Mouse (Mus musculus): ENCODE data around the gene Zbtb37. TPM values are rescaled to one million over a fixed set of nuclear protein-coding genes. Genes with fewer than 3 reads are reported as not detected.

Zbtb37 gene
- total RNA-seq, 2 experiments from 2014 or later = 15.0 to 18.2 TPM

DNA sequence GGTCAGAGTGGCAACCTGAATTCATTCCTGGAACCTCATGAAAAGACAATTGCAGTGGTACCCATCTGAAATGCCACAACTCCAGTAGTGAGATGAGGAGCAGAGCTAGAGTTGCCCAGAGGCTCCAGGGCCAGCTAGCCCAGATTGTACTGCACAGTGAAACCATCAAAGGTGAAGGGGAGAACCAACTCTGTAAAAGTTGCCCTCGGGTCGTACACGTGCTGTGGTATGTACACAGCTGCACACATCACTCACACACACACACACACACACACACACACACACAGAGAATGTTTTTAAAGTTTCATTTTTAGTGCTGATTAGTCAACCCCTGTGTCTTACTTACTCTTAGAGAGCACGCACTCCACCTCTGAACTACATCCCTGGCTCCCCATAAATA, 53.3 kb downstream of the Zbtb37 start:
- no peak for DNase-seq (ENCODE audit: extremely low spot score in 1 of 2, low spot score in 1 of 2)

DNA sequence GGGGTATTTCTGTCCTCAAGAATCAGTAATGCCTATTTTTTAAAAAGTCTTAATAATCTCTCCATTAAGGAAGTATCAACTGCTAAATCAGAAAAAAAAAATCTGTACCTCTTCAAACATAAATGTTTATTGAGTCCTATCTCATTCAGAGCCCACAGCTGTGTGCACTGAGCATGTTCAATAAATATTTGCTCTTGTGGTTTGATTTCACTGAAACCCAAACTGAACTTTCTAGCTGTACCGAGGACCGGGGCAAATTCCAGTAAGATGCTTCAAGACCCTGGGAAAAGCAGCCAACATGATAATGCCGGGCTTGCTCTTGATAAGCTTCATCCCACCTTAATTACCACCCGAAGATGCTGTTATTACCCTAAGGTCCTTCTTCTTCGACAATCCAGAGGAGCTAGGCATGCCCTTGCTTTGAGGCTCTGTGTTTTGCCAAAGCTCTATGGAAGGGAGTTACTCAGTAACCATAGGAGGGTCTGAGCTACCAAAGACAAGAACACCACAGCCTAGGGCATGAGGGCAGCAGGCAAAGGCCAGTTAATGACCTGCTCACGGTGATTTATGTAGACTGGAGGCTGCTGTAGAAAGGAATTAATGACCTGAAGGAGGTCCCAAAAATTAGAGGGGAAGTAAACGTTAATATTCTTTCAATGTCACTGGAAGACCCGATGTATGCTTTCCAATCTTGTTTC, 54.0 kb downstream of the Zbtb37 start:
- no peak for DNase-seq (ENCODE audit: extremely low spot score in 1 of 2, low spot score in 1 of 2)

DNA sequence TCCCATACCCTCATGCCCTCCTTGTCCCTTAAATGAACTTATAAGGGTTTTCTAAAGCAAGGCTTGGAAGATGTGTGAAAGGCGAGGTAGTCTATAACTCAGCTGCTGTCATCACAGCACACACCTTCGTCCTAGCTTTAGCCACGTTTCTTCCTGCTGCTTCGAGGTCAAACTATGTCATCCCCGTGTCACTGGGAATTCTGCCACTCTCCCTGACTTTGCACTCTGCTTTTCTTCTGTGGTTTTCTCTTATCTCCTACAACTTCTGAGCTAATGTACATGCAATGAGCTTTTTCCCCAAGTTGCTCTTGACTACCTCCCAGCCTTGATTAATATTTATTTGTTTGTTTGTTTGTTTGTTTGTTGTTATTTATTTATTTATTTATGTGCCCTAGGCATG, 54.6 kb downstream of the Zbtb37 start:
- DNase-seq (ENCODE audit: extremely low spot score in 1 of 2, low spot score in 1 of 2) = no peak

DNA sequence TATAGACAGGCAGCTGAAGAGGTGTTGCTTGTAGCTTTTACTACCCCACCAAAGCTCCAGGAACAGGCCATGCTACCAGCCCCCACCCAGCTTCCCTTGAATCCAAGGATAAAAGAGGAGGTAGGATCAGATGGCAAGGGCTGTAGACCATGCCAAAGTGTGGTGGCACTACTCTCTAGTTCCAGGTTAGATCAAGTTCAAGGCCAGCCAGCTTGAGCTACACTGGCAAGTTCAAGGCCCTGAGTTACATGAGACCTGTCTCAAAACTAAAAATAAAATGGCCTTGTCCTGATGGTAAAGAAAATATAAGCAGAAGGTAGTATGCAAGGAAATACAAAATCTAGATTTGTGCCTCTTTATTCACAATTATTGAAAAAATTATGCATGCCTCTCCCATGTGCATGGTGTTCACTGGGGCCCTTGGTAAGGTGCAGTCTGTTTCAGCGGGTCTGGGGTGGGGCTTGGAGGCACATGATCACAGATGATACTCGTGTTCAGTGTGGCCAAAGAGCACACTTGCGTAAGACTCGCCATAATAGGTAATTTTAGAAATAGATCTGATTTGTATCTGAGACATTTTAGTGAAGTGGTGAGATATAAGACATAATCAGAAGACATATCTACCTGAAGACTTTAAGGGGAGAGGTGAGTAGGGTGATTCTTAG, 56.4 kb downstream of the Zbtb37 start, which contains the start of gene Serpinc1:
TSS of gene Serpinc1 (plus strand) at position 515 of the 665 bp plus-strand sequence.
- DNase-seq (ENCODE audit: extremely low spot score in 1 of 2, low spot score in 1 of 2) = no peak

DNA sequence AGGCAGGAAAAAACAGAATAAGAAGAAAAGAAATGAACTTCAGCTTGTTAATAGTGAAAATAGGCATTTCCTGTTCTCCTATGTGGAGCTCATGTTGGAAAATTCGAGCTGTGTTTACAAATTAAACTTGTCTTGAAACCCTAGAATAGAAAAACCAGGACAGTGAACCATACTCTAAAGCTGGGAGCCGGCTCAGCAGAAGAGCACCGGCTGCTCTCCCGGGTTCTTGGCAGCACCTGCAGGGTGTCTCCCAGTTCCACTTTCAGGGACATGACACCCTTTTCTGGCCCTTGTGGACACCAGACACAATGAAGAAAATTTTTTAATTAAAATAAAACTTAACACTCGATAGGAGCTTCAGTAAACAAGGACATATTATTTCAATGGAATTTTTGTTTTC, 66.0 kb downstream of the Zbtb37 start:
- no peak for DNase-seq (ENCODE audit: extremely low spot score in 1 of 2, low spot score in 1 of 2)

DNA sequence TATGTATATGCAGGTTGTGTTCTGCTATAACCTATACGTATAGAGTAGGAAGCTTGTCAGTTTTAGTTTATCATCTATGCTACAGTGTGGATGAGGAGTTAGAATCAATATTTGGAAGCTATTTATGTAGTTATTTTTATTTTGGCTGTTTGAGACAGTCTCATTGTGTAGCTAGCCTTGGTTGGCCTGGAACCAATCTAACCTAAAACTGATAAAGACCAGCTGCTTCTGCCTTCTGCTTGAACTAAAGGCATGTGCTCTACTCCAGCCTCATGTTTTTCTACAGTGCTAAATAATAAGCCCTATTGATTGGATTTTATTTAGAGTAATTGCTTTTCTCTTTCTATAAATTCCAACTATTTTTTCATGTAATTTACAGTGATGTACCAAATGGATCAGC, 67.4 kb downstream of the Zbtb37 start:
- DNase-seq (ENCODE audit: extremely low spot score in 1 of 2, low spot score in 1 of 2) = no peak

DNA sequence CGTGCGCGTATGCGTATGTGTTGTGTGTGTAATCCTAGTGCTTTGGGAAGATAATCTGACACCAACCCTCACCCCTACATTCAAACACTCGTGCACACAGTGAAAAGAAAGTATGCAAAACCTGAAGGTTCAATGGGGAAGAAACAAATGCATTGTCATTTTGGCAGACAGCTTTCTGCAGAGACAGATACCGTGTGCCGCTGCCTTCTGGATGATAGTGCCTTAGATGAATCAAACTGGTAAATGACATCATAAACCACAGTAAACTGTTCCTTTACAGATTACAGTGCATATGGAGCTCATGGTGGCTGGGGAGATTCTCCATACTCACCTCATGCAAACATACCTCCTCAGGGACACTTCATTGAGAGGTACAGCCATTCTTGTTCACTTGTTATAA, 71.5 kb downstream of the Zbtb37 start:
- DNase-seq (ENCODE audit: extremely low spot score in 1 of 2, low spot score in 1 of 2) = no peak

Other genes starting within 250 kb of the Zbtb37 start
- gene Rabgap1l, start 241.6 kb downstream of the Zbtb37 start, total RNA-seq (2021) = 100 to 1,000 TPM; 214 to 241 TPM
- gene Rc3h1, start 128.4 kb downstream of the Zbtb37 start, total RNA-seq (2021) = 10 to 100 TPM; 38.4 to 43.7 TPM
- gene Serpinc1, start 56.3 kb downstream of the Zbtb37 start, total RNA-seq (2021) = under 1 TPM; 0.15 to 0.47 TPM
- 10 to 100 TPM; 22.8 to 26.3 TPM for gene Dars2, start 35.8 kb upstream of the Zbtb37 start, total RNA-seq (2021)
- 1 to 10 TPM; 1.5 to 1.8 TPM for gene Cenpl, start 35.9 kb upstream of the Zbtb37 start, total RNA-seq (2021)
- gene Klhl20, start 96.7 kb upstream of the Zbtb37 start, total RNA-seq (2021) = 10 to 100 TPM; 16.3 to 18.8 TPM
- gene Ankrd45, start 107.8 kb upstream of the Zbtb37 start, total RNA-seq (2021) = 10 to 100 TPM; 47.2 to 49.1 TPM
- not detected for gene Tex50, start 124.5 kb upstream of the Zbtb37 start, total RNA-seq (2021)
- gene Prdx6, start 216.4 kb upstream of the Zbtb37 start, total RNA-seq (2021) = 100 to 1,000 TPM; 300 to 347 TPM

Data from layer of hippocampus, postnatal 25 days (tissue).